Mouse (Mus musculus): Measurements from ENCODE around the gene Ano10. TPM values are rescaled to one million over a fixed set of nuclear protein-coding genes. Genes with fewer than 3 reads are reported as not detected.

Ano10 gene
- total and polyA plus RNA-seq, 2 experiments from 2014 or later: 32.0 to 35.3 TPM

DNA sequence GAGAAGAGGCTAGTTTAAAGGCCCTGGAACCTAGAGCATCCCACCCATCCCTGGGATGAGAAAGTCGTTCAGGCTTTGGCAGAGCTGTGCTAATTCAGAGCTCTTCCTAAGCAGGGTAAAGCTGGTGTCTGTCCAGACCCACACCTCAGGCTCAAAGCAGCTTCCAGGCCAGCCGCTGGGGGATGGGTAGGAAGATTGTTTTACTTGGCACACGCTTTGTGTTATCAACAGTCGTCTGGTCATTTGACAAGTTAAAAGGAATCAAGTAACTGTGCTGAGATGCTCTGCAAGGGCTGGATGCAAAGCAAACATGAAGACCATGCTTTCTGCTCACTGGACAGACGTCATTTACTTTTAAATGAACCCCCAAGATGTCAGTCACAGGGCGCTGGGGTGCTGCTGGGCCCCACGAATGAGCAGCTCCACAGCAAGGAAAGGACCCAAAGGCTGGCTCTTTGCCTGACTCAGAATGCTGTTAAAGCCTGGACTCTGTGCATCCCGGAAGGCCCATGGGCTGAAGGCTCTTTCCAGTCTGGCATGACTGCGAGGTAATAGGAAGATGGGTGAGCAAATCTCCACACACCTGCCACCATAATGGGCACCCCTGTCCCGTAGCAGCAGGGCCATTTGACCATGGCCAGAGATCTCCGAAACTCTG lies 88.6 kb downstream of the Ano10 start:
- Histone ChIP-seq H3K36me3 (ENCODE audit: insufficient read depth) (no peaks in the 10 kb centered on the region), H3K9me3 (ENCODE audit: low read length) (no peaks in the 10 kb centered on the region), H3K27me3 (ENCODE audit: insufficient read depth, low read length) (no peaks in the 10 kb centered on the region), H3K4me2 (ENCODE audit: low read depth) (no peak overlapping the region), H3K4me1 (ENCODE audit: insufficient read depth) (no peaks in the 10 kb centered on the region), H3K27ac (ENCODE audit: low read depth, low read length) (no peak overlapping the region), H3K9ac (no peak overlapping the region), H3K4me3 (ENCODE audit: low read depth, low read length) (no peak overlapping the region)
- WGBS: 53% methylated on average over 11 of the region's 11 CpGs
- TF ChIP-seq CTCF (IDR thresholded peaks at IDR 0.05; ENCODE audit: low read depth): no peak
- ATAC-seq: no peak
- DNase-seq: no peak

DNA sequence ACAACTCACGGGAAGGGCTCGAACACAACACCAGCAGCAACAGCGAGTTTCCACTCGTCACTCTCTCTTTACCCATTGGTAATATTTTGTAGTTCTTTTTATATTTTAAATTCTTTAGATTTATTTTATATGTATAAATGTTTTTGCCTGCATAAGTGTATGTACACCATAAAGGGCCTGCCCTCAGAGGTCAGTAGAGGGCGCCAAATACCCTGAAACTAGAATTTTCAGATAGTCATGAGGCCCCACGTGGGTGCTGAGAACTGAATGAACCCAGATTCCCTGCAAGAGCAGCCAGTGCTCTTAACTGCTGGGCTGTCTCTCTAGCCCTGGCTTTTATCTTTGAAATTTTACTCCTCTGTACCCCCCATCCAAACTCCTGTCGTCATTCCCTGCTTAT lies 89.7 kb downstream of the Ano10 start:
- ATAC-seq: no peak
- Histone ChIP-seq H3K9me3 (ENCODE audit: low read length) (no peaks in the 10 kb centered on the region), H3K4me2 (ENCODE audit: low read depth) (no peak overlapping the region), H3K4me3 (ENCODE audit: low read depth, low read length) (no peak overlapping the region), H3K36me3 (ENCODE audit: insufficient read depth) (peaks cover 3% of the 10 kb centered on the region; the same call in 1 of the 2 replicates), H3K9ac (no peak overlapping the region), H3K4me1 (ENCODE audit: insufficient read depth) (no peaks in the 10 kb centered on the region), H3K27me3 (ENCODE audit: insufficient read depth, low read length) (no peaks in the 10 kb centered on the region), H3K27ac (ENCODE audit: low read depth, low read length) (no peak overlapping the region)
- peak; percentile 10; the same call in 1 of the 2 replicates for TF ChIP-seq CTCF (IDR thresholded peaks at IDR 0.05; ENCODE audit: low read depth)
- 74% methylated on average over 7 of the region's 7 CpGs for WGBS
- no peak for DNase-seq

DNA sequence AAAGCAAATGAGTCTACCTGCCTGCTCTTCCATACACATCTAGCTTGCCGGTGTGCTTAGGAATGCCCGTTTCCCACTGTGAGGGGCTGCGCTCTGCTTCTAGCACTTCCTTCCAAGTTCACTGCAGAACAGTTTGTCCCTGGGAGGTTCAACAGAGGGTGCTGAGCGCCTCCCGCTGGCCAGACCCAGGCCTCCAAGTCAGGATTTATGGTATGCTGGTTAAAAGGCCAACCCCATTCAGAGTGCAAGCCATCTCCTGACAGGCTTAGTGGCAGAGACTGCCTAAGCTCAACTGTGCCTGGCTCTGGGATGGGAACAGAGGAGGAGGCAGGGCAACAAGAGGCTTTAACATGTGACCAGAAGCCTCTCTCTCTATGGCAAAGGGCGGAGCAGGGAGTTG lies 95.0 kb downstream of the Ano10 start:
- no peaks in the 10 kb centered on the region for H3K9me3 ChIP-seq (ENCODE audit: low read length)
- H3K36me3 ChIP-seq (ENCODE audit: insufficient read depth): peaks cover 9% of the 10 kb centered on the region
- 50% methylated on average over 6 of the region's 6 CpGs for WGBS
- ATAC-seq (no peak), DNase-seq (peak; percentile 30)
- TF ChIP-seq CTCF (IDR thresholded peaks at IDR 0.05; ENCODE audit: low read depth): peak; percentile 45
- H3K27me3 ChIP-seq (ENCODE audit: insufficient read depth, low read length): no peaks in the 10 kb centered on the region
- no peak overlapping the region for H3K27ac ChIP-seq (ENCODE audit: low read depth, low read length)
- no peak overlapping the region for H3K4me3 ChIP-seq (ENCODE audit: low read depth, low read length)
- H3K9ac ChIP-seq: no peak overlapping the region
- peaks cover 2% of the 10 kb centered on the region; the same call in 1 of the 2 replicates for H3K4me1 ChIP-seq (ENCODE audit: insufficient read depth)
- no peak overlapping the region for H3K4me2 ChIP-seq (ENCODE audit: low read depth)

DNA sequence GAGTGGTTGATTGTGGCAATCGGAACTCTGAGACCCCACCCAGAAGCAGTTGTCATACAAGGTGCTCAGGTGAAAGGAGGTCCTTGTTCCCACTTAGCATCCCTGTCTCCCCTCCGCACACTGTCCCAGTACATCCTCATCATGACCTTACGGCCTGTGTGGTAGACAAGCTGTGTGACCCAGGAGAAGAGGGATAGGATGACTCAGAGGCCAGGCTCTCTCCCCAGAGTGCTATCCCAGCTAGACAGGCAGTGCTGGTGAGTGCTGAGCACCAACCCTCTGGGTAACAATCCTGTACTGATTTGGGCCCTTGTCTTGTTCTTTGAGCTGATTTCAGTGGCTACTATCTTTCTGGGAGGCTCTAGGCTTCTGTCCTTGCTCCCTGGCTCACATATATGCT lies 95.6 kb downstream of the Ano10 start:
- H3K27me3 ChIP-seq (ENCODE audit: insufficient read depth, low read length): no peaks in the 10 kb centered on the region
- H3K4me2 ChIP-seq (ENCODE audit: low read depth): no peak overlapping the region
- peaks cover 9% of the 10 kb centered on the region for H3K36me3 ChIP-seq (ENCODE audit: insufficient read depth)
- no peak for DNase-seq
- TF ChIP-seq CTCF (IDR thresholded peaks at IDR 0.05; ENCODE audit: low read depth): no peak
- peaks cover 4% of the 10 kb centered on the region; the same call in 1 of the 2 replicates for H3K4me1 ChIP-seq (ENCODE audit: insufficient read depth)
- no peak overlapping the region for H3K4me3 ChIP-seq (ENCODE audit: low read depth, low read length)
- WGBS: 96% methylated on average over 3 of the region's 3 CpGs
- ATAC-seq: no peak
- no peak overlapping the region for H3K27ac ChIP-seq (ENCODE audit: low read depth, low read length)
- no peaks in the 10 kb centered on the region for H3K9me3 ChIP-seq (ENCODE audit: low read length)
- H3K9ac ChIP-seq: no peak overlapping the region

DNA sequence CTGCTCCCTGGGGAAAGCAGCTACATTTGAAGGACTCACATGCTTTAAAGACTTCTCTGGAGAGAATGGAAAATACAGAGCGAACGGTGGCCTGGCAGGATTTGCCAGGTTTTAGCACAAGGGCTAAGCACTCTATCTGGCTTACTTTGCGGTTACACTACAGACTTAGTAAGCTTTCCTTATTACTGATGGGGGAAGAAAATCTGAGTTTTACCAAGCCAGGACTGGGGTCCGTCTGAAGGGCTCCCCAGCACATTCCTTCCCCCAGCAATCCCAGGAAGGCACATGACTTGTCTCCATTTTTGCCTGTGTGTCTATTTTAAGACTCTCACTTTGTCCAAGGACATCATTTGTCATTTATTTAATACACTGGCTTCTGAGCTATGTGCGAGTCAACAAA lies 97.2 kb downstream of the Ano10 start:
- Histone ChIP-seq H3K9me3 (ENCODE audit: low read length) (no peaks in the 10 kb centered on the region), H3K4me2 (ENCODE audit: low read depth) (no peak overlapping the region), H3K4me1 (ENCODE audit: insufficient read depth) (peaks cover 9% of the 10 kb centered on the region), H3K4me3 (ENCODE audit: low read depth, low read length) (no peak overlapping the region), H3K9ac (no peak overlapping the region), H3K36me3 (ENCODE audit: insufficient read depth) (peaks cover 9% of the 10 kb centered on the region), H3K27me3 (ENCODE audit: insufficient read depth, low read length) (no peaks in the 10 kb centered on the region), H3K27ac (ENCODE audit: low read depth, low read length) (no peak overlapping the region)
- TF ChIP-seq CTCF (IDR thresholded peaks at IDR 0.05; ENCODE audit: low read depth): no peak
- no peak for DNase-seq
- no peak for ATAC-seq
- 77% methylated on average over 5 of the region's 5 CpGs for WGBS

DNA sequence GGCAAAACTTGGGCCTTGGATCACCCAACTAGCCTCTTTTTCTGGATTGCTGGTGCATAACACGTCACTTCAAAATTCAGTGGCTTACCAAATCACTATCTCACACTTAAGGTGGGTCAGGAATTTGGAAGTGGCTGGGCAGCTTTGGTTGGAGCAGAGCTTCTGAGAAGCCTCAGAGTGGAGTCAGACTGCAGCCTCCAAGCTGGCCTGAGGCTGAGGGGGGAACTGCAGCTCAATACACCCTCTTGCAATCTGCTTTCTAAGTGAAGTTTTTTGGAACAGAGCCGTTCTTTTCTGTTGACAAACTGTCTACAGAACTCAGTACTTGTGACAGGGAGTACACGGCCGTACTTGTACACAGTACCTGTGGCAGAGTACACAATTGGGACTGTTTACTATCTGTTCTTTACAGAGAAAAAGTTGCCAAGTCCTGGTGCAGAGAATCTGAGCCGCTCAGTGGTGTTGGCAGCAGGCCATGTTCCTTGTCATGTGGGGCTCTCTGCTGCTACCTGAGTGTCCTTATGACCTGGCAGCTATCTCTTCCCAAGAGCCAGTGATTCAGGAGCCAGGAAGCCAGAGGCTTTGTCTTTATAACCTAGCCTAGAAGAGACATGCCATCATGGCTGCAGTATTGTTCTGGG lies 99.1 kb downstream of the Ano10 start:
- ATAC-seq (no peak), DNase-seq (no peak)
- H3K4me3 ChIP-seq (ENCODE audit: low read depth, low read length): no peak overlapping the region
- no peak overlapping the region for H3K9ac ChIP-seq
- no peaks in the 10 kb centered on the region for H3K27me3 ChIP-seq (ENCODE audit: insufficient read depth, low read length)
- H3K4me2 ChIP-seq (ENCODE audit: low read depth): no peak overlapping the region
- H3K4me1 ChIP-seq (ENCODE audit: insufficient read depth): peaks cover 9% of the 10 kb centered on the region
- TF ChIP-seq CTCF (IDR thresholded peaks at IDR 0.05; ENCODE audit: low read depth): peak; percentile 24; the same call in 1 of the 2 replicates
- H3K9me3 ChIP-seq (ENCODE audit: low read length): no peaks in the 10 kb centered on the region
- H3K27ac ChIP-seq (ENCODE audit: low read depth, low read length): no peak overlapping the region
- H3K36me3 ChIP-seq (ENCODE audit: insufficient read depth): peaks cover 9% of the 10 kb centered on the region
- 51% methylated on average over 5 of the region's 5 CpGs for WGBS

DNA sequence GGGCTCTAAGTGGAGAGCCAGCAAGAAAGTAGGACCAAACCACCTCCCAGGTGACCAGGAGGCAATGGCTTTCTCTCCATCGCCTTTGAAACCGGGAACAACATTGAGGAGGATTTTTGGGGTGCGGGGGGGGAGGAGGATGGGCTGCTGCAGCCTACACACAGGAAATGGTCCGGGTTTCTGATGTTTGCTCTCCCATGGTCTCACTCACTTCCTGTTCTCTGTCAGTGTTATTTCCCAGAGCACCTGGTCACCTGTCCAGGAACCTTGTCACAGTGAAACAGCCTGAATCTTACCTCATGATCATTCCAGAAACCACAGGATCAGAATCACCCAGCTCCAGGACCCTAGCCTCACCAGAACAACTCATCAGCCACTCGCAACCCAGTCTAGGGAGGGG lies 100.4 kb downstream of the Ano10 start:
- no peak for DNase-seq
- no peak overlapping the region for H3K4me2 ChIP-seq (ENCODE audit: low read depth)
- H3K9ac ChIP-seq: no peak overlapping the region
- ATAC-seq: no peak
- H3K27me3 ChIP-seq (ENCODE audit: insufficient read depth, low read length): no peaks in the 10 kb centered on the region
- peak overlapping the region; percentile 30; the same call in 1 of the 2 replicates for H3K27ac ChIP-seq (ENCODE audit: low read depth, low read length)
- no peak for TF ChIP-seq CTCF (IDR thresholded peaks at IDR 0.05; ENCODE audit: low read depth)
- H3K4me1 ChIP-seq (ENCODE audit: insufficient read depth): peaks cover 9% of the 10 kb centered on the region
- H3K9me3 ChIP-seq (ENCODE audit: low read length): no peaks in the 10 kb centered on the region
- no peak overlapping the region for H3K4me3 ChIP-seq (ENCODE audit: low read depth, low read length)
- whole genome bisulfite sequencing: 88% methylated on average over 5 of the region's 5 CpGs
- peaks cover 4% of the 10 kb centered on the region; the same call in 1 of the 2 replicates for H3K36me3 ChIP-seq (ENCODE audit: insufficient read depth)

Measured in forebrain, postnatal 0 days (tissue).